Mouse (Mus musculus): Measurements from ENCODE around the gene Larp4.

DNA sequence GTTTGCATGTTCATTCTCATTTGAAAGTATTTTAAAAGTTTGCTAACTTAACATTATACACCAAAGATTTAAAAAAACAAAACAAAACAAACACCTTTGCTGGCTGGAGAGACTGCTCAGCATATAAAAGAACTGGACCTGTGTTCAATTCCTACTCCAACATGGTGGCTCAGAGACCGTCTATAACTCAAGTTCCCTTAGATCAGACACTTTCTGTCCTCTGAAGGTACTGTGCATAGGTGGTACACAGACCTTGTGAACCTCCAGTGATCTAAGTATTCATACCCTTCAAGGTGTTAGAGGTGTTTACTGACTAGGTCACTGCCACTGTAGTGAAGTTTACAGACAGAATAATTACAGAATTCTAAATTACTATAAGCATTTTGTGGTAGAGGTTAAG lies 9.4 kb downstream of the Larp4 start:
- TF ChIP-seq POLR2A (IDR thresholded peaks at IDR 0.05; ENCODE audit: borderline replicate concordance, low read depth, low read length), result no peak
- no peak for TF ChIP-seq CTCF (IDR thresholded peaks at IDR 0.05; ENCODE audit: low read depth, low read length)

Measured in bone marrow macrophage, adult 2 months (primary cell).